Mouse (Mus musculus): Measurements from ENCODE around the gene Ly6g. TPM values are rescaled to one million over a fixed set of nuclear protein-coding genes. Genes with fewer than 3 reads are reported as not detected.
"Not testable (repeated sequence)": the region's sequence is repeated elsewhere in the genome, so short reads cannot be mapped to it uniquely, and the experiment has no call there.

Gene Ly6g
- not detected for total RNA-seq (2021)

DNA sequence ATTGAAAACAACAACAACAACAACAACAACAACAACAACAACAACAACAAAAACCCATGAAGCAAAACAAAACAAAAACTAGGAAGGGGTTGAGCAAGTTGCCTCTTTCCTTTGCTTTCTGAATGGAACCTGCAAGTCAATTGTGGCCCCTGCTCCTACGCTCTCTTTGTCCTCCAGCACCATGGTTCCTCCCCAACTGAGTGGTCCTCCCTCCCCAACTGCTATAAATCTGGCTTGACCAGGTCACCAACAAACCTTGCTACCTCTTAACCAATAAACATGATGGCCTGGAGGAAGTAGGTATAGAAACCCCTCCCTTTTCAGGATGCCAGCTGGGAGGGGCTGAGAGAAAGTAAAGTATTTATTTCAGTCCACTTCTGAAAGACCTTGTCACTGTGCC is at the start of gene Ly6g:
Gene Ly6g, plus strand, starts transcription at position 301 of the 400 bp plus-strand sequence.
- no peak for DNase-seq
- intact Hi-C loops (cut with DNase I): no loop called here

GRCm38 (mm10) chr15:75110424-75110823 is 44.6 kb upstream of the Ly6g start:
- intact Hi-C loops (cut with DNase I); DNase-seq: not testable (repeated sequence)

DNA sequence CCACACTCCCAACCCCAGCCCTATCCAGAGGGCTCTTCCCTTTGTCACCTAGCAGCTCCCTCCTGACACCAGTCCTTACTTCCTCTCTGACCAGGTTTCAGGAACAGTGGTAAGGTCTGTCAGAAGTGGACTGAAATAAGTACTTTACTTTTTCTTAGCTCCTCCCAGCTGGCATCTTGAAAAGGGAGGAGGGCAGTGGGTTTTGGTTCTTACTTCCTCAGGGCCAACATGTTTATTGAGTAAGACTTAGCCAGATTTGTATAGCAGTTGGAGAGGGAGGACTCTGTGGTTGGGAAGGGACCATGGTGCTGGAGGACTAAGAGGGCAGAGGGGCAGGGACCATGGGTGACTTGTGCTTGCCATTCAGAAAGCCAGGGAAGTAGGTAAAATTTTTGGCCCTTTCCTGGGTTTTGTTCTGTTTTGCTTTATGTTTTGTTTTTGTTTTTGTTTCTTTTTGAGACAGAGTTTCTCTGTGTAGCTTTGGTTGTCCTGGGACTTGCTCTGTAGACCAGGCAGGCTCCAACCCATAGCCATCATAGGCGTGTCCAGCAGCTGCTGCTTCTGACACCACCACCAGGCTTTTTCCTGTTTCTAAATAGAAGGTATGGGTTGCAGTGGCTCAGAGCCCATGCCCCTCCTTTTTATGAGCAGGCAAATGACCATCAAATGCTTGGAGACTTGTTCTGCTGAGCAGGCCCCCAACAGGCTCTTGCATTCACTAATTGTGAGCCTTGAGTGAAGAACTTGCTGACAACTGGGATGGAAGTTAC is 43.0 kb upstream of the Ly6g start, which contains the start of gene Ly6c2:
Gene Ly6c2, minus strand, starts transcription at position 110 of the 770 bp plus-strand sequence.
- intact Hi-C loops (cut with DNase I); DNase-seq: not testable (repeated sequence)

DNA sequence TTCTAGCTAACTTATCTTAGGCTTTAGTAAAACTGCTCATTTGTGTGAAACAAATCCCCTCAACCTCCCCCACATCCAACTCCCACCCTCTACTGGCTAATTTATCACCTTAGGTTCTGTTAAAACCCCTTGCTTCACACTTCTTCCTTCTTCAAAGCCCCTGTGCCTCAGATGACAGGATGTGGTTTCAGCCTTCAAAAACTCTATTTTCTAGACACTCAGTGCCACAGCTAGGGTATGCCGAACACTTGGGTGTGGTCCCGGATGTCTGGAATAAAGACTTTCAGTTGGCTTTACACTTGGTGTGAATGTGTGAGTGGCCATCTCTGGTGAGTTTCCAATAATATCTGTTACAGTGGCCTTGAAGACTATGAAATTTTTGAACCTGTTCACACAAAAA is 38.5 kb upstream of the Ly6g start:
- intact Hi-C loops (cut with DNase I): no loop called here
- DNase-seq: no peak

- DNase-seq; intact Hi-C loops (cut with DNase I): not testable (repeated sequence)
Observed at GRCm38 (mm10) chr15:75117481-75117880, 37.6 kb upstream of the Ly6g start.

- intact Hi-C loops (cut with DNase I): not testable (repeated sequence)
- peak; percentile 16 to 55 for DNase-seq
Observed at GRCm38 (mm10) chr15:75118742-75119141, 36.3 kb upstream of the Ly6g start.

DNA sequence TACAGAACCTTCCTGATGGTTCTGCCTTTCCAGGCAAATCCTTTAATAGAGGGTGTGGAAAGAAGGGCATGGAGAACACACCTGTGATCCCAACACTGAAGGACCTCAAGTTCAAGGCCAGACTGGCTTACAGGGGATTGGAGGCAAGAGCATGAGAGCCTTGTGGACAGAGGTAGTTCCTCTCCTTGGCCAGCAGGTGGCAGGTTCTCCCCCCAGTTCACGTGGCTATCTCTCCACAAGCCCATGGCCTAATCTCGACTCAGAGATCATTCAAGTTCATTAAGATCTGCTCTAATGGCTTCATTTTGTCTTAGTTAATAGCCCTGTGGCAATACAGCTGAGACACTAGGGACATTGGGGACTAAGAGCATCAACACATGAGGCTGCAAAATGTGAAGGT is 35.0 kb upstream of the Ly6g start:
- DNase-seq: peak; percentile 9 to 13
- intact Hi-C loops (cut with DNase I): no loop called here

- intact Hi-C loops (cut with DNase I); DNase-seq: not testable (repeated sequence)
Observed at GRCm38 (mm10) chr15:75132346-75132745, 22.7 kb upstream of the Ly6g start.

DNA sequence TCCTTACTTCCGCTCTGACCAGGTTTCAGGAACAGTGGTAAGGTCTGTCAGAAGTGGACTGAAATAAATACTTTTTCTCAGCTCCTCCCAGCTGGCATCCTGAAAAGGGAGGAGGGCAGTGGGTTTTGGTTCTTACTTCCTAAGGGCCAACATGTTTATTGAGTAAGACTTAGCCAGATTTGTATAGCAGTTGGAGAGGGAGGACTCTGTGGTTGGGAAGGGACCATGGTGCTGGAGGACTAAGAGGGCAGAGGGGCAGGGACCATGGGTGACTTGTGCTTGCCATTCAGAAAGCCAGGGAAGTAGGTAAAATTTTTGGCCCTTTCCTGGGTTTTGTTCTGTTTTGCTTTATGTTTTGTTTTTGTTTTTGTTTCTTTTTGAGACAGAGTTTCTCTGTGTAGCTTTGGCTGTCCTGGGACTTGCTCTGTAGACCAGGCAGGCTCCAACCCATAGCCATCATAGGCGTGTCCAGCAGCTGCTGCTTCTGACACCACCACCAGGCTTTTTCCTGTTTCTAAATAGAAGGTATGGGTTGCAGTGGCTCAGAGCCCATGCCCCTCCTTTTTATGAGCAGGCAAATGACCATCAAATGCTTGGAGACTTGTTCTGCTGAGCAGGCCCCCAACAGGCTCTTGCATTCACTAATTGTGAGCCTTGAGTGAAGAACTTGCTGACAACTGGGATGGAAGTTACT is 19.8 kb upstream of the Ly6g start:
- intact Hi-C loops (cut with DNase I); DNase-seq: not testable (repeated sequence)

DNA sequence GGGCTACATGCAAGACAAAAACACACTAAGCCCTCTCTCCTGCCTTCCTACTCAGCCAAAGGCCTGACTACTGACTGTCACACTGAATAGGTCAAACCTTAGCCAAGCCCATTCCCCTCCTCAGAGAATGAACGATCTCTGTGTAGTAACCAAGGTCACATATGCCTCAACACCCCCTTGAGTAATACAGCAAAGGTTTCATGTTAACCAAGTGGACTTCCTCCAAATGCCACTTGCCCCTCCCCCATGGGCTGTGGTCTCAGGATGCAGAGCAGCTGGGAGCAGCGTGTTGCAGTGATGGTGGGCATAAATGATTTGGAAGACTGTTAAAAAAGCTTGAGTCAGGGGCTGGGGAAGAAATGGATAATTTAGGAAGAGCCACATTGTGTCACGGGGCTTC is 17.3 kb upstream of the Ly6g start:
- DNase-seq; intact Hi-C loops (cut with DNase I): not testable (repeated sequence)

DNA sequence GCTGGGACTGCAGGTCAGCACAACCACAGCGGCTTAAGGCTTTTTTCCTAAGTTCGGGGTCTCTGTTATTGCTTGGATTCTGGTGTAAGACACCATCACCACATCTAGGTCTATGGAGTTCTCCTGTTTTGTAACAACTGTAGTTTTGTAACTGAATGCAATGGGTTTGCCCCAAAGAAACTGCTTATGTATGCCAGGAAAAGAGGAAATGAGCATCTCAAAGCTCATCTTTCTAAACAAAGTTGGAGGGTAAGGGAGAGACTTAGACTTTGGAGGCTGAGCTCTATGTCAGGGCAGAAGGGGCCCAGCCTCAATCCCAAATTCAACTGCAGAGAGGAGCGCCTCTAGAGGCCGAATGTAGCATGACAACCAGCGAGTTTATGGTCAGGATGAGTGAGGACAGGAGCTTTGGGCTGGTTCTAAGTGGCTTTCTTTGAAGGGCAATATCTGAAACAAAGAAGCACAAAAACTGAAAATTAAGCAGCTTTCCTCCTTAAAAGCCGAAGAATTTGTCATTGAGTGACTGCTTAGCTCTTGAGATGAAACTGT is 13.2 kb upstream of the Ly6g start:
- intact Hi-C loops (cut with DNase I): not testable (repeated sequence)
- peak in 1 of 2 experiments; percentile 6 for DNase-seq

DNA sequence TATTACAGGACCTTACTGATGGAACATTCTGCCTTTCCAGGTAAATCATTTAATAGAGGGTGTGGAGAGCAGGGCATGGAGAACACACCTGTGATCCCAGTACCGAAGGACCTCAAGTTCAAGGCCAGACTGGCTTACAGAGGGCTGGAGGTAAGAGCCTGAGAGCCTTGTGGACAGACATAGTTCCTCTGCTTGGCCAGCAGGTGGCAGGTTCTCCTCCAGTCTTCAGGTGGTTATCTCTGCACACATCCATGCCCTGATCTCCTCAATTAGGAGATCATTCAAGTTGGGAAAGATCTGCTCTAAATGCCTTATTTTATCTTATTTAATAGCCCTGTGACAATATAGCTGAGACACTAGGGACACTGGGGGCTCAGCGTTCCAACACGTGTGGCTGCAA is 11.3 kb upstream of the Ly6g start:
- intact Hi-C loops (cut with DNase I): no loop called here
- DNase-seq: no peak

GRCm38 (mm10) chr15:75153087-75153486 is 2.0 kb upstream of the Ly6g start:
- DNase-seq: no peak
- intact Hi-C loops (cut with DNase I): no loop called here

DNA sequence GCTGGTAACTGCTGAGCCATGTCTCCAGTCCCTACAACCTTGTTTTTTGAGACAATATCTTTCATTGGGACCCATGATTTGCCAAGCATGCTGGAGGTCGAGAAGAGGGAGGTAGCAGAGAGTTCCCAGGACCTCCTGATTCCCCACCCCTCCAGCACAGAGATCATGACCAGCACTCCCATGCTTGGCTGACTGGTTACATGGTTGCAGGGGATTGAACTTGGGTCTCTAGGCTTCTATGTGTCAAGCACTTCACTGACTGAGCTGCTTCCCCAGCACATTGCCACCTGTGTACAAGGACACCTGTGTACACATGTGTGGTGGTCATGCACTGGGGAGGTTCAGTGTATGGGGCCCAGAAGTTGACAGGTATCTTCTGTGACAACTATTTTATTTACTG is 2.6 kb downstream of the Ly6g start:
- intact Hi-C loops (cut with DNase I): no loop called here
- no peak for DNase-seq

DNA sequence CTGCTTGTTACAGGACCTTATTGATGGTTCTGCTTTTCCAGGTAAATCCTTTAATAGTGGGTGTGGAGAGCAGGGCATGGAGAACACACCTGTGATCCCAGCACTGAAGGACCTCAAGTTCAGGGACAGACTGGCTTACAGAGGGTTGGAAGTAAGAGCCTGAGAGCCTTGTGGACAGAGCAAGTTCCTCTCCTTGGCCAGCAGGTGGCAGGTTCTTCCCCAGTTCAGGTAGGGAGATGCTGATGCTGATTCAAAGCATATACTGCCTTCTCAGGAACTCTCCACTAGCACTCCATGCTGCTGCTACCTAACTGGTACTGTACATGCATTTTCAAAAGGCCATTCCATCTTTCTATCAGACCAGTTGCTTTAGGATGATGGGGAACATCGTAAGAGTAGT is 20.5 kb downstream of the Ly6g start:
- peak in 1 of 2 experiments; percentile 7 for DNase-seq
- intact Hi-C loops (cut with DNase I): no loop called here

- no peak for DNase-seq
- intact Hi-C loops (cut with DNase I): no loop called here
Observed at GRCm38 (mm10) chr15:75186291-75186690, 31.3 kb downstream of the Ly6g start.

DNA sequence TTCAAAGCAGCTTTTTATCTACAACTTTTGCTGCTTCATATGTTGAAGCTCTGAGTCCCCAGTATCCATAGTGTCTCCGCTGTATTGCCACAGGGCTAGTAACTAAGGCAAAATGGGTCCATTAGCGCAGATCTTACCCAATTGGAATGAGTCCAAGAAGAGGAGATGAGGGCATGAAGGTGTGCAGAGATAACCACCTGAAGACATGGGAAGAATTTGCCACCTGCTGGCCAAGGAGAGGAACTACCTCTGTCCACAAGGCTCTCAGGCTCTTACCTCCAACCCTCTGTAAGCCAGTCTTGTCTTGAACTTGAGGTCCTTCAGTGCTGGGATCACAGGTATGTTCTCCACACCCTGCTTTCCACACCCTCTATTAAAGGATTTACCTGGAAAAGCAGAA is 34.1 kb downstream of the Ly6g start:
- intact Hi-C loops (cut with DNase I): loop anchor here (2.0 kb wide), 1 partner anchor 428 kb away; no protein-coding TSS in a partner anchor
- DNase-seq: no peak

GRCm38 (mm10) chr15:75190560-75190959 is 35.5 kb downstream of the Ly6g start:
- DNase-seq; intact Hi-C loops (cut with DNase I): not testable (repeated sequence)
